Mouse (Mus musculus) layer of hippocampus, adult 9-11 months (tissue): ENCODE data around the gene Bbs12.

ENCODE experiments used
- DNase-seq: peaks from one replicate; pipeline ENCODE4 v3.0.0; 2022

Gene Bbs12

DNA sequence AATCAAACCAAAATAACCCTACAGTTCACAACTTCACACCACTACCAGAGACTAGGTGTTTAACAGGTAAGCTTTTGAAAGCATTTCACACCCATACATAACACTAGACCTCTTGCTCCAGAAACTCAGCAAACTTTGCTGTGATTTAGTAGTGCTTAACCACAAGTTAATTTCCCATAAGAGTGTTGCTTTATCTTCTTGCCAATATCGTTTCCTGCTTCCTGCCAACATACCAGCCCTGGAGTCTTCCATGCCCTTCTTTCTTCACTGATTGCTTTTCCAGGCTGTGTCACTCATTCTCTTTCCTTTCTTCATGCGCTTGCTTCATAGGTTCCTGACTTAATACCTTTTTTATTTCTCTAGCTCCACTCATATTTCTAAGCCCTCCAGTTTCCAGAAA, 16.1 kb downstream of the Bbs12 start:
- DNase-seq: no peak

GRCm38 (mm10) chr3:37329963-37330362, 17.6 kb downstream of the Bbs12 start:
- DNase-seq: no peak

- no peak for DNase-seq
Measured at GRCm38 (mm10) chr3:37331999-37332449, 19.7 kb downstream of the Bbs12 start.

DNA sequence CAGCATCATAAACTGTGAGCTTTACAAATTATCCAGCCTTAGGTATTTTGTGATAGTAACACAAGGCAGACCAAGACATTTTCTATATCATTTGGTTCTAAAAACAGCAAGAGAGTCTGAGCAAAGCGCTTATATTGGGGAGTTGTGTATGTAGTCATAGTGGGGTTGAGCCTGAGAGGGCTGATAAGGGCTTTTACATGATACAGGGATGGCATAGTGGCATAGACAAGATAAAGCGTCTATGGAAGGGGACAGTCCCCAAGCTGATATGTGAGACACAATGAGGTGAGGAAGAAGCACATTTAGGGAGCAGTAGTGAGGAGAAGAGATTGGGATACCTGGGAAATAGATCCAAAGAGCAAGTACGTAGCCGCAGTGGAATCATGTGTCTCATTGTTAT, 21.7 kb downstream of the Bbs12 start:
- no peak for DNase-seq

- DNase-seq: no peak
Measured at GRCm38 (mm10) chr3:37341110-37341509, 28.8 kb downstream of the Bbs12 start.

DNA sequence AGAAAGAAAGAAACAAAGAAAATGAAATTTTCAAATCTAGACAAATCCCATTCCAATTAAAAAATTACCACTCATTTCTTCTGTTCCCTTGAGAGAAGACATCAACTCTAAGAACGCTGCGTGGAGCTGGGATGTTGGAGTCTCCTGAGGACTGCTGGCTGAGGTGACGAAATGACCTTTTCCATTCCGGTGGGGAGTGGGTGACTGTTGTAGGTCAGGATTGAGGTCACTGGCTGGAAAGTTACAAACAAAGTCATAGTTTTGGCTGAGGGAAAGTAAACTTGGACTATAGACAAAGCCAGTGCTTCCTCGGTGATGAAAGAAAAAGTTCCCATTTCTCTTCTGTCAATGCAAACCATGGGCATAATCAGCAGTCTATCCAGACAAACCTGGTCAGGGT, 30.5 kb downstream of the Bbs12 start:
- no peak for DNase-seq

DNA sequence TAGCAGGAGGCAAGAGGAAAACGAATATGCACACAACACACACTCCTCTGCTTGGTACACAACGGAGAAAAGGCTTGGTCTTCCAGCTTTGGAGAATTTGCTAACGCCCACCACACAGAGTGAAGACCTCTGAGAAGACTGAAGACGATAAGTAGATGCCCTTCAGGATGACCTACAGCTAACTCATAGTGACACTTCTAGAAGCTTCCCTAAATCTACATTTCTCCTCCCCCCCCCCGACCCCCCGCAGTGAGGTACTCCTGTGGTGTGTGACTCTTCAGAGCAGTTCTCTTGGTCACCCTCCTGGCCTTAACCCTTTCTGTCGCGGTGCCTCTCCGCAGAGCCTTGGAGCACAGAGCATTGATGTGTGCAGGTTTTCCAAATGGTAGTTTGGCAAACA, 35.3 kb downstream of the Bbs12 start:
- no peak for DNase-seq

DNA sequence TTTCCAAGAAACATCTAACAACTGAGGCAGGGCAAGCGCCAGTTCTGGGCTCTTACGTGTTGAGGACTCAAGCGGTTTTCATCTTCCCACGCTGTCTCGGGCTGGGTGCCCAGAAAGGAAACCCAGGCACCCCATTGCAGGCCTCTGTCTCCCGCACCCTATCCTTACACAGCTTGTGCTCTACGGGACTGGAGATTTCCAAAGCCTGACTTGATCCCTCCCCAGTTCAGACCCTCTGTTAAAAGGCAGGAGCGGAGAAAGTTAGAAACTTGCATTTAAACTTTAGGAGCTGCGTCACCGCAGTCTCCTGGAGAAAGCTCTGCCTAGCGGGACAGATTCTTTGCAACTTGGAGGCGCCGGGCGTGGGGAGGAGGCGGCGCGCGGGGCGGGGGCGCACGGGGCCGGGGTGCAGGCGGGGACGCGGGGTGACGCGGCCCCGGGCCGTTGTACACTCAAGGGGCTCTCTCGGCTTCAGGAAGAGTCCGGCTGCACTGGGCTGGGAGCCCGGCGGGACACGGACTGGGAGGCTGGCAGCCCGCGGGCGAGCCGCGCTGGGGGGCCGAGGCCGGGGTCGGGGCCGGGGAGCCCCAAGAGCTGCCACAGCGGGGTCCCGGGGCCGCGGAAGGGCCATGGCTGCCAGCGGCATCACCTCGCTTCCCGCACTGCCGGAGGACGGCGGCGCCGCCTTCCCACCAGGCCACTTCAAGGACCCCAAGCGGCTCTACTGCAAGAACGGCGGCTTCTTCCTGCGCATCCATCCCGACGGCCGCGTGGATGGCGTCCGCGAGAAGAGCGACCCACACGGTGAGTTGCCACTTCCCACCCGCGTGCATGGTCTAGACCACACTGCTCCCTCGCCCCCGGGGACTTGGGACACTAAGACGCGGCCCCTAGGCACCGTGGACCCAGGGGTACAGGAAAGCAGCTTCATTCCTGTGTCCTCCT, 36.1 kb downstream of the Bbs12 start, which contains the start of gene Fgf2:
Fgf2 (plus strand) TSS at position 126 of the 945 bp plus-strand sequence.
- peak; percentile 44 for DNase-seq

DNA sequence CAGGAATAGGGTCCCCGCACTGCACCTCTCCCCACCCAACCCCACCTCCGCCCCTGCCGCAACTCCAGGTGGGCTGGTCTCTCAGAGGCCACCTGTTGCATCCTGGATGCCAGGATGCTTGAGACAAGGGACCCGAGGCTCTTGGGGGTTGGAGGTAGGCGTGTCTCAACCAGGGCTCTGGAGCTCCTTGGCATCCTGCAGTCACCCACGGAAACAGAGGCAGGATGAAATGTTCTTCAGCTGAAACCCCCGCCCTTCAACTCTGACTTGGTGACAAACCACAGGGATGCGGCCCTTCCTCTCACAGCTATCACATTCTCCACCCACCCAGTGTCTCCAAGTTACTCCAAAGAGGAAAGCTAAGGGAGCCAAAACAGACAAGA, 36.8 kb downstream of the Bbs12 start:
- DNase-seq: no peak

- no peak for DNase-seq
Measured at GRCm38 (mm10) chr3:37350386-37350785, 38.0 kb downstream of the Bbs12 start.

- DNase-seq: no peak
Measured at GRCm38 (mm10) chr3:37353951-37354481, 41.7 kb downstream of the Bbs12 start.

- DNase-seq: no peak
Measured at GRCm38 (mm10) chr3:37354737-37355136, 42.4 kb downstream of the Bbs12 start.

DNA sequence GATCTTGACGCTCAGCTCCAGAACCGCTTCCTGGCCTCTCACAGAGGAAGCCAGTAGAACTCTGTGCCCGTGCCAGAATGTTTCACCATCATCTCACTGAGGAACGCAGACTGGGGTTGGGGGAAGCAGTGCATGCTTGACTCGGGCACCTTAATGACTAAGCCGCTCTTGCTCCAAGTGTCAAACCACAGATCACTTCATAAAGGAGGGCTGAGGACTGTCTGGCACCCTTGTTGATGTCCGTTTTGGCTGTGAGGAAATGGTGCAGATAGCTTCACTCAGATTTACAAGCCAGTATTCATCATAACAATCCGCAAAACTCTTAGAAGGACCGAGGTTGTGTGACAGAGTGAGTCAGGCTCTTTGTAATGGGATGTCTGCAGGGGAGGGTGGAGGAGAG, 48.4 kb downstream of the Bbs12 start:
- no peak for DNase-seq

- DNase-seq: no peak
Measured at GRCm38 (mm10) chr3:37365144-37365543, 52.8 kb downstream of the Bbs12 start.

GRCm38 (mm10) chr3:37365976-37366375, 53.6 kb downstream of the Bbs12 start:
- DNase-seq: no peak

DNA sequence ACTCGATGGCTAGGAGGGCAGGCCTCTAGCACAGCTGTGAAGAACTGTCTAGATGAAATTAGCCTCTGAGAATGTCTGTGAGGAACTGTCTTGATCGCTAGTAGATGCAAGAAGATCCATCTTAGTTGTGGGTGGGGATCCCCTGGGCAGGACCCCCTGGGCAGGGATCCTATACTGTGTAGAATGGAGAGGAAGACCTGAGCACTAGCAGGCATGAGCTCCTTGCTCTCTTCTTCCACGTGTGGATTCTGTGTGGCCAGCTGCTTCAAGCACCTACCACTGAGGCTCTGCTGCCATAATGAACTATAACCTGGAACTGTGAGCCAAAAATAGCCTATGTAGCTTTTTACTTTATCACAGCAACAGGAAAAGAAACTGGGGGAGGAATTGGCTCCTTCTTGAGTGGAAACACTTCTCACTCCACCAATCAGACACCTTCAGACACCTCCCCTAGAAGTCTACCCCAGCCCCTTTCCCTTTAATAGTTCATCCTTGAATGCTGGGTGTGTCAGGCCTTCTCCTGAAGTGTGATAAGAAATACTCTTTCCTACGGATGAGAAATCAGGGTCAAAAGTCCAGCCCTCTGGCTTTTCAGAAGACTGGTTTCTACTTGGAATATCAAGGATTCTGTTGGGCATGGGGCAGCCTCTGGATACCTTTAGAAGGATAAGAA, 54.2 kb downstream of the Bbs12 start:
- no peak for DNase-seq

DNA sequence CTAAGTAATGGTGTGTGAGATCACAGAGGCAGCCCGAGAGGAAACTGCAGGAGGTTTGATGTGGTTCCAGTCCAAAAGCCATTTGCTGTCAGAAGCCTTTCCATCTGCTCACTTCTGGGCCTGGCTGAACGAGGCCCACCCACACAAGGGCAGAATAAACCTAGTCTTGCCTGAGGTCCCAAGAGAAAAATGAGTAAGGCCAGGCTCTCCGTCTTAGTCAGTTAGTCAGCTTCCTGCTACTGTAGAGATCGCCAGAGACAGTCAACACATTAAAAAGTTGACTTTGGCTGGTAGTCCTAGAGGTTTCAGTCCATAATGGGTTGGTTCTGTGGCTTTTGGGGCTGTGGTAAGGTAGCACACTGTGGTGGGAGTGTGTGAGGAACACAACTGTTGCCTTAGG, 58.1 kb downstream of the Bbs12 start:
- DNase-seq: no peak
